Mouse (Mus musculus): Measurements from ENCODE around the gene Zdhhc18. TPM values are rescaled to one million over a fixed set of nuclear protein-coding genes. Genes with fewer than 3 reads are reported as not detected.

Gene Zdhhc18
- polyA plus RNA-seq, 1 experiment from 2014 or later = 3.8 TPM

- ATAC-seq (replicated peaks; ENCODE audit: low FRiP score) = no peak
- peaks cover 73% of the 10 kb centered on the region for H3K4me1 ChIP-seq
- H3K36me3 ChIP-seq = peaks cover 12% of the 10 kb centered on the region
- no peaks in the 10 kb centered on the region for H3K9me3 ChIP-seq (replicated peaks)
- H3K9ac ChIP-seq = no peak overlapping the region
- peak overlapping the region; percentile 82 for H3K4me3 ChIP-seq (replicated peaks)
- peak overlapping the region; percentile 82 for H3K4me2 ChIP-seq
- peak overlapping the region; percentile 100 for H3K27ac ChIP-seq
- H3K27me3 ChIP-seq = no peaks in the 10 kb centered on the region
- WGBS = 22% methylated on average over 9 of the region's 10 CpGs
These were observed 23.8 kb upstream of the Zdhhc18 start for GRCm38 (mm10) chr4:133673666-133674330.

GRCm38 (mm10) chr4:133672845-133673647 lies 23.1 kb upstream of the Zdhhc18 start:
- Histone ChIP-seq H3K27ac (peak overlapping the region; percentile 100), H3K4me2 (peak overlapping the region; percentile 82), H3K36me3 (peaks cover 11% of the 10 kb centered on the region; the same call in 1 of the 2 replicates), H3K9me3 (replicated peaks) (no peaks in the 10 kb centered on the region), H3K9ac (peak overlapping the region; percentile 74), H3K27me3 (no peaks in the 10 kb centered on the region), H3K4me3 (replicated peaks) (peak overlapping the region; percentile 82), H3K4me1 (peaks cover 71% of the 10 kb centered on the region)
- 0% methylated on average over 24 of the region's 24 CpGs for WGBS
- peak; percentile 61 for ATAC-seq (replicated peaks; ENCODE audit: low FRiP score)

DNA sequence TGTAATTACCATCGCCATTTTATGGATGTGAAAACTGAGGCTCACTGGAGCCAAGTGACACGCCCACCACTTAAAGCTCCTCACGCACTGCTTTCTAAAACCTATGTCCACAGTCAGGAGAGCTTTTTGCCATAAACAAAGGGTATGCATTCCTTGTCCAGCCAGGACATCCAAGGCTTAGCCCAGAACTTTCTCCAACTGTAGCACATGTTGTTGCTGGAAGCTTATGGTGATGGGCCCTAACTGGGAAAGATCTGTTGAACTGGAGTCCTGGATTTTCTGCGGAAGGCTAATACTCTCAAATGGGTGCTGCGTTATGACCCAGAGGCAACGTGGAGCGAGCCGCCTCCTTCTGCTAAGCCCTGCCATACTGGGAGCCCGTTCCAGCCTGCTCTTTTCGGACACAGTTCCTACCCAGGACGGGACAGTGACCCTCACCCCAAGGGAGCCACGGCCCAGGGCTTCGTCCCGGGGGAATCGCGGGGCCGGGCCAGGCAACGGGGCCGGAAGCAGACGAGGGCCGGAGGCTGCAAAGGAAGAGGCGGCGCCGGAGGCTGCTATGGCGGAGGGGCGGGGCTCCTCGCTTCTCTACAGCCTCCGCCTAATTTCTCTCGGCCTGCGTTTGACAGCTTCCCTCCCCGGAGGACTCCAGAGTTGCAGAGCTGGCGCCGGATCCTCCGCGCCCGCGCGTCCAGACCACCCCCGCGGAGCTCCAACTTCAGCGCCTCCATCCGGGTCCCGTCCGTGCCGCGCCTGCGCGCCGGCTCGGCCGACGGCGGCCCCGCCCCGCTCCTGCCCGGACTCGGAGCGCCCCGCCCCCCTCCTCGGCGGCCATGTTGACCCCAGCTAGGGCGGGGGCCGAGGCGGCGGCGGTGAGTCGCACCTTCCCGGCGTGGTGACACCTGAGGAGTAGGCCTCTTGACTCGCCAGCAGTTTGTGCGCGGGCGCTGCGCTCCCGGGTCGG lies 22.2 kb upstream of the Zdhhc18 start, which contains the start of gene Pigv:
Gene Pigv (minus strand): TSS at position 767 of the 964 bp plus-strand sequence.
- Histone ChIP-seq H3K4me1 (peaks cover 65% of the 10 kb centered on the region), H3K27me3 (no peaks in the 10 kb centered on the region), H3K9ac (peak within 1 kb of the TSS; percentile 74), H3K4me3 (replicated peaks) (peak within 1 kb of the TSS; percentile 82), H3K9me3 (replicated peaks) (no peaks in the 10 kb centered on the region), H3K27ac (peak within 1 kb of the TSS; percentile 100), H3K4me2 (peak within 1 kb of the TSS; percentile 82), H3K36me3 (peaks cover 11% of the 10 kb centered on the region; the same call in 1 of the 2 replicates)
- peak; percentile 89 for ATAC-seq (replicated peaks; ENCODE audit: low FRiP score)
- WGBS = under 1% methylated on average over 75 of the region's 76 CpGs

DNA sequence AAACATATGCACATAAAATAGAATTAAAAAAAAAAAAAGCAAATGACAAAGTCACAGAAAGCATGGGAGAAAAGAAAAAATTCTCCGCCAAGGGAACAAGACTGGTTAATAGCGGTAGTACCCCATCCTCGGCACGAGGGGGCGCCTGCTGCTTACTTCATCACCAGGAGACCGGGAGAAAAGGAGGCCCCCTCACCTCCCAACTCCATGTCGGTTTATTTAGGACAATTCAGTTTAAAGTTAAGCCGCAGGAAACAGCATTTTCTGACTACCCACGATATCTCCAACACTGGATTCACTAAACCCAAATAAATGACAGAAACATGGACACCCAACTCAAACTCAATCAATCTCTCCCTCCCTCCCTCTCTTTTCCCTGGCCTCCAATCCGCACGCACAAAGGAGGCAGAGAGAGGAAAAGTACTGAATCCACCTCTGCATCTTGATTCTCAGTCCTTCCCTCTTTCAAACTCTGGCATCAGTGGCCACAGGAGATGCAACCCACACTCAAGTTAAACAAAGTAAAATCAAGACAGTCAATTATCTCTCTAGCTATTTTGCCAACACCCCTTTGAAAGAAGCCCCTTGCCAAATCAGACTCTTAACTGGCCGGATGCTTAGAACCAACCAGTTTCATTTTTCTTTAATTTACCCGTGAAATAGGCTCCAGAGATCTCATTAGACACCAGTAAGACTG lies 21.4 kb upstream of the Zdhhc18 start:
- H3K27me3 ChIP-seq = no peaks in the 10 kb centered on the region
- H3K9ac ChIP-seq = peak overlapping the region; percentile 74
- peak overlapping the region; percentile 100 for H3K27ac ChIP-seq
- peaks cover 20% of the 10 kb centered on the region; the same call in 1 of the 2 replicates for H3K36me3 ChIP-seq
- no peaks in the 10 kb centered on the region for H3K9me3 ChIP-seq (replicated peaks)
- peak overlapping the region; percentile 82 for H3K4me2 ChIP-seq
- H3K4me3 ChIP-seq (replicated peaks) = peak overlapping the region; percentile 82
- ATAC-seq (replicated peaks; ENCODE audit: low FRiP score) = no peak
- H3K4me1 ChIP-seq = peaks cover 57% of the 10 kb centered on the region
- 3% methylated on average over 13 of the region's 13 CpGs for WGBS

- WGBS = 55% methylated on average over 6 of the region's 6 CpGs
- ATAC-seq (replicated peaks; ENCODE audit: low FRiP score) = no peak
- Histone ChIP-seq H3K27ac (0 out of 2 replicates have a peak overlapping the region, but pooled peaks have one; percentile 14), H3K4me1 (peaks cover 41% of the 10 kb centered on the region), H3K9me3 (replicated peaks) (no peaks in the 10 kb centered on the region), H3K4me2 (peak overlapping the region; percentile 82; the same call in 1 of the 2 replicates), H3K36me3 (peaks cover 32% of the 10 kb centered on the region), H3K4me3 (replicated peaks) (no peak overlapping the region), H3K27me3 (no peaks in the 10 kb centered on the region), H3K9ac (no peak overlapping the region)
These were observed 19.8 kb upstream of the Zdhhc18 start for GRCm38 (mm10) chr4:133669652-133670210.

DNA sequence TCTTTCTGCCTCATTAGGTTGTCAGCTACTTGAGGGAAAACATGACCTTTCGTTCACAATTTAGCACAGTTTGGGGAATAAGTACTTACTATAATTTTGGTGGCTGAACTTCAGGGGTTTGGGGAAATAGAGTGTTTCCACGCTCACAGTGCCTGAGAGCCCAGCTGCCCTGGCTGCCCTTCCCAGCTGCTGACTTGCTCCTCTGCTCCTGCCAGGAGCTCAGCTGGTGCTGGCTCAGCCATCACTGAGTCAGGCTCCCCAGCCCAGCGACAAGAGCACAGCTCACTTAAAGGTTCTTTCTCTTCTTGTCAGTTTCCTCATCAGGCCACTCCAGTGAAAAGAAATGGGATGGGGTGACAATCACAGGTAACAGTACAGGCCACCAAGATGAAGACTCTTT lies 18.6 kb upstream of the Zdhhc18 start:
- H3K4me1 ChIP-seq = peaks cover 29% of the 10 kb centered on the region
- no peak overlapping the region for H3K4me3 ChIP-seq (replicated peaks)
- H3K9me3 ChIP-seq (replicated peaks) = no peaks in the 10 kb centered on the region
- no peak overlapping the region for H3K9ac ChIP-seq
- no peak overlapping the region for H3K27ac ChIP-seq
- no peak for ATAC-seq (replicated peaks; ENCODE audit: low FRiP score)
- peaks cover 42% of the 10 kb centered on the region for H3K36me3 ChIP-seq
- 57% methylated on average over 3 of the region's 3 CpGs for WGBS
- H3K27me3 ChIP-seq = no peaks in the 10 kb centered on the region
- no peak overlapping the region for H3K4me2 ChIP-seq

DNA sequence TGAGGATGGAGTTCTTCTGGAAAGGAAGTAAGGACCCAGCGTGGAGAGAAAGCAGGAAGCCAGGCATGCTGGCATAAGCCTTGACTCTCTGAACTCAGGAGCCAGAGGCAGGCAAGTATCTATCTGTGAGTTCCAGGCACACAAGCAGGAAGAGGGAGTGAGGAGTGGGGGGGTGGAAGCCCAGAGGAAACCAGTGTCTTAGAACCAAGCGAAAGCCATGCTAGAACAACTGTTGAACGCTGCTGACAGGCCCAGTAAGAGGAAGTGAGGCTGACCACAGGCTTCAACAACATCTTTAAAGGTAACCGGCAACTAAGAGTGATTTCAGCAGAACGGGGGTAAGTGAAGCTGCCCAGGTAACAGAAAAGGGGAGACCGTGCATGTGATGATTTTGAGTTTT lies 16.2 kb upstream of the Zdhhc18 start:
- H3K27ac ChIP-seq = no peak overlapping the region
- H3K36me3 ChIP-seq = peaks cover 55% of the 10 kb centered on the region
- H3K4me1 ChIP-seq = peaks cover 27% of the 10 kb centered on the region
- no peaks in the 10 kb centered on the region for H3K27me3 ChIP-seq
- no peak overlapping the region for H3K4me2 ChIP-seq
- WGBS = 89% methylated on average over 6 of the region's 6 CpGs
- no peak overlapping the region for H3K9ac ChIP-seq
- no peak for ATAC-seq (replicated peaks; ENCODE audit: low FRiP score)
- H3K9me3 ChIP-seq (replicated peaks) = no peaks in the 10 kb centered on the region
- no peak overlapping the region for H3K4me3 ChIP-seq (replicated peaks)

GRCm38 (mm10) chr4:133665118-133665517 lies 15.2 kb upstream of the Zdhhc18 start:
- H3K27ac ChIP-seq = no peak overlapping the region
- no peak overlapping the region for H3K4me2 ChIP-seq
- peaks cover 55% of the 10 kb centered on the region for H3K36me3 ChIP-seq
- 80% methylated on average over 11 of the region's 11 CpGs for WGBS
- no peaks in the 10 kb centered on the region for H3K27me3 ChIP-seq
- H3K4me1 ChIP-seq = peaks cover 28% of the 10 kb centered on the region
- no peaks in the 10 kb centered on the region for H3K9me3 ChIP-seq (replicated peaks)
- H3K9ac ChIP-seq = no peak overlapping the region
- H3K4me3 ChIP-seq (replicated peaks) = no peak overlapping the region
- ATAC-seq (replicated peaks; ENCODE audit: low FRiP score) = no peak

- Histone ChIP-seq H3K27me3 (no peaks in the 10 kb centered on the region), H3K4me1 (peaks cover 40% of the 10 kb centered on the region), H3K9ac (no peak overlapping the region), H3K36me3 (peaks cover 47% of the 10 kb centered on the region), H3K4me3 (replicated peaks) (no peak overlapping the region), H3K9me3 (replicated peaks) (no peaks in the 10 kb centered on the region), H3K4me2 (no peak overlapping the region), H3K27ac (no peak overlapping the region)
- WGBS = 87% methylated on average over 8 of the region's 8 CpGs
- no peak for ATAC-seq (replicated peaks; ENCODE audit: low FRiP score)
These were observed 13.0 kb upstream of the Zdhhc18 start for GRCm38 (mm10) chr4:133662945-133663344.

DNA sequence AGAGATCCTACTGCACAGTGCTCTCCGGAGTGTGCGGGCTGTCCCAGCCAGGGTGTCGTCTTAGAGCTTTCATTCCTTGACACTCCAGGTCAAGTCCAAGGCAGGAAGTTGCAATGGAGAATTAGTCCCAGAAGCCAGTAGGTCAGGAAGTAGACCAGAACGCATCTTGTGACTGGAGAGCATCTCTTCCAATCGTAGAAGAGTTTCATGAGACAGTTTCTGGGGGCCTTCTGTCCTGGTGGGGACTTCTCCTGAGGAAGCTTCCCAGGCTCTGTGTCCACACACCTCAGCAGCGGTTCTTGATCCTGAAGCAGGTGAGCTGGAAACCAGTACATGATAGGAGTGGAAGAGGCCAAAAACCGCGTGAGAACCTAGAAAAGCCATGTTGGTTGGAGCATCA lies 12.5 kb upstream of the Zdhhc18 start:
- WGBS = 86% methylated on average over 8 of the region's 8 CpGs
- no peak overlapping the region for H3K9ac ChIP-seq
- H3K4me3 ChIP-seq (replicated peaks) = no peak overlapping the region
- no peak overlapping the region for H3K27ac ChIP-seq
- H3K9me3 ChIP-seq (replicated peaks) = no peaks in the 10 kb centered on the region
- H3K4me2 ChIP-seq = no peak overlapping the region
- ATAC-seq (replicated peaks; ENCODE audit: low FRiP score) = no peak
- no peaks in the 10 kb centered on the region for H3K27me3 ChIP-seq
- peaks cover 44% of the 10 kb centered on the region for H3K36me3 ChIP-seq
- peaks cover 45% of the 10 kb centered on the region for H3K4me1 ChIP-seq
